ENCODE assay signal across 8 mouse cellular contexts in the genomic region with DNA sequence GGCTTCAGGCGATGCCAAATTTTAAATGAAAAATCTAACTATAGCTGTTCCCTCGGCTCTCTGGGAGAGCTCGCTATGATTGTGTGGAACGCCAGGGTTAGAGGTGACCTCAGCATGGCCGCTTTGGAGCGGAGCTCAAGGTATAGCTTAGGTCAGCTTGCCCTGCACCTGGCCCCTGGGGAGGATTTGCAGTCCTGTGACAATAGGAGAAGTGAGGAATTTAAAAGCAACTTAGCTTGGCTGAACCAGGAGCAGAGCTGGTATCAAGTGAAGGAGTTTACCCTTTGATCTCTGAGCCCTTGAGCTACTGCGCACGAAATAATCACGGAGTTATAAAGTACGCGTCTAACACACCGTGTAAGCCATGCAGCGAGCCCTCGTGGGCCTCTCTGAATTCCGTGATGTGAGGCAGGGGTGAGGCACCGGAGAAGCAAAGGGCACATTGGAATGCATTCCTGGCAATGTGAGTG.
DNase-seq lines count a peak whose midpoint lies in the region; ATAC-seq lines count a peak whose summit lies in the region.

No protein-coding gene starts in this region.

- DNase-seq in gastrocnemius, postnatal 14 days, result peak; percentile 7
- DNase-seq in gastrocnemius, postnatal 36 days, result no peak
- DNase-seq in cerebellum, adult 9-11 months, result peak; percentile 14
- peak; percentile 43 for DNase-seq in mesoderm, embryonic 11.5 days (ENCODE audit: low read depth, low spot score)
- no peak for DNase-seq in urinary bladder, adult 2 months (ENCODE audit: low spot score)
- no peak for DNase-seq in adipocyte (ENCODE audit: low spot score)

- H3K4me2 ChIP-seq in heart, embryonic 12.5 days, result peak overlapping the region; percentile 69
- peak overlapping the region; percentile 45 for H3K4me2 ChIP-seq in kidney, embryonic 14.5 days (replicated peaks; ENCODE audit: low read depth, low read length)

- peak overlapping the region; percentile 35; the same call in 1 of the 2 replicates for H3K9ac ChIP-seq in heart, embryonic 12.5 days
- H3K9ac ChIP-seq in kidney, embryonic 14.5 days (ENCODE audit: low read depth, low read length), result no peak overlapping the region

- H3K9me3 ChIP-seq in heart, embryonic 12.5 days (replicated peaks), result no peaks in the 10 kb centered on the region
- H3K9me3 ChIP-seq in kidney, embryonic 14.5 days (ENCODE audit: control insufficient read depth, low read length), result no peaks in the 10 kb centered on the region

- peak overlapping the region; percentile 80 for H3K27ac ChIP-seq in heart, embryonic 12.5 days (ENCODE audit: poor library complexity, severe bottlenecking)
- 0 out of 2 replicates have a peak overlapping the region, but pooled peaks have one; percentile 30 for H3K27ac ChIP-seq in kidney, embryonic 14.5 days (ENCODE audit: low read depth, low read length)

- H3K27me3 ChIP-seq in heart, embryonic 12.5 days (replicated peaks), result no peaks in the 10 kb centered on the region
- no peaks in the 10 kb centered on the region for H3K27me3 ChIP-seq in kidney, embryonic 14.5 days (ENCODE audit: control insufficient read depth, insufficient read depth, low read length)

- peaks cover 9% of the 10 kb centered on the region for H3K4me1 ChIP-seq in heart, embryonic 12.5 days (replicated peaks)
- H3K4me1 ChIP-seq in kidney, embryonic 14.5 days (ENCODE audit: control insufficient read depth, insufficient read depth, low read length), result peaks cover 4% of the 10 kb centered on the region; the same call in 1 of the 2 replicates

- 6% methylated on average over 16 of the region's 16 CpGs for WGBS in heart, embryonic 12.5 days
- 3% methylated on average over 16 of the region's 16 CpGs for WGBS in kidney, embryonic 14.5 days

- intact Hi-C loops in gastrocnemius, postnatal 14 days (cut with DNase I; ENCODE audit: low total_unique reads), result no loop called here
- intact Hi-C loops in gastrocnemius, postnatal 36 days (cut with DNase I), result no loop called here

- ATAC-seq in heart, embryonic 12.5 days (ENCODE audit: insufficient number of reproducible peaks, low FRiP score), result no peak
- ATAC-seq in kidney, embryonic 14.5 days (ENCODE audit: low FRiP score, low TSS enrichment), result peak; percentile 82

- H3K36me3 ChIP-seq in heart, embryonic 12.5 days, result no peaks in the 10 kb centered on the region
- no peaks in the 10 kb centered on the region for H3K36me3 ChIP-seq in kidney, embryonic 14.5 days (ENCODE audit: control insufficient read depth, insufficient read depth, low read length)

- H3K4me3 ChIP-seq in heart, embryonic 12.5 days, result peak overlapping the region; percentile 38
- peak overlapping the region; percentile 13; the same call in 1 of the 2 replicates for H3K4me3 ChIP-seq in kidney, embryonic 14.5 days (ENCODE audit: low read length)

Comparison
In these comparisons a context has a peak if more than half of its experiments do, and no peak if none do; other contexts are left out.
1. DNase-seq: peak in gastrocnemius, postnatal 14 days (single experiment), cerebellum, adult 9-11 months (single experiment) and mesoderm, embryonic 11.5 days (single experiment); none in gastrocnemius, postnatal 36 days (0 of 2), urinary bladder, adult 2 months (single experiment) and adipocyte (single experiment).